Mouse (Mus musculus): ENCODE measurements around the gene Mc1r. TPM values are rescaled to one million over a fixed set of nuclear protein-coding genes. Genes with fewer than 3 reads are reported as not detected.

Gene Mc1r
- polyA plus RNA-seq, 1 experiment from 2014 or later = not detected

DNA sequence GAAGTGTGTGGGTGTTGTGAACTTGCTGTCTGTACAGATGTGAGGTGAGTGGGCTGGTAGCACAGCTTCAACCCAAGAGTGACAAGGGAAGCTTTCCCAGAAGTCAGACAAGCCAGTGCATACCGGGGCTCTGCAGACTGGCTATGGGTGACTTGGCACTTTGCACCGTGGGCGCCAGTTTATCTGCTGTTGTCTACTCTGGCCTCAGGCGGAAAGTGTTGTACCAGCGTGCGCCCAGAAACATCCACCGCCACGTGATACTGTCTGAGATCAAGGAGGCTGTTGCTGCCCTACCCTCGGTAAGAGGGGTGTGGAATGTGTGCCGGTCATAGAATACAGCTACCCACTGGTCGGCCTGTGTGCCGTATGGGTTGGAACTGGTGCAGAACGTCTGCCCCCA is 8.6 kb upstream of the Mc1r start:
- Histone ChIP-seq H3K4me2 (no peak overlapping the region), H3K27me3 (no peaks in the 10 kb centered on the region), H3K27ac (no peak overlapping the region), H3K4me3 (replicated peaks) (no peak overlapping the region), H3K4me1 (no peaks in the 10 kb centered on the region), H3K9me3 (replicated peaks) (no peaks in the 10 kb centered on the region), H3K36me3 (peaks cover 100% of the 10 kb centered on the region), H3K9ac (no peak overlapping the region)
- ATAC-seq (replicated peaks; ENCODE audit: low FRiP score) = no peak
- WGBS = 93% methylated on average over 13 of the region's 13 CpGs

DNA sequence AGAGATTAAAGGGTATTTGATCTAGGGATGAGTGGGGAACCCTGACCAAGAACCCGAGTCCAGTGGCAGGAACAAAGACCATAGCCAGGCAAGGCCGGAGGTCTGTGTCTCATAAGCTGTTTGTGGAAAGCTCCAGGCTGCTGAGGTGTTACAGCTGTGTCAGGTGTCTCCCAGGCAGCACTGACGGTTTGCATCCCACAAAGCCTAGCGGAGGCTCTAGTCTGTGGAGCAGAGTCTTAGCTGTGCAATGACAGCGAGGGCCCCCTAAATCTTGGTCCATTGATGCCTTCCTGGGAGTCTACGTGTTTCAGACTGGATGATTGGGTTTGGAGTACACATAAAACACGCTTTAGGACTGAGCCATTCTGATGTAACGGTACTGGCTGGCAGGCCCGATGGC is 5.0 kb upstream of the Mc1r start:
- H3K27ac ChIP-seq = no peak overlapping the region

GRCm38 (mm10) chr8:123402730-123403326 is 4.1 kb upstream of the Mc1r start:
- 90% methylated on average over 9 of the region's 9 CpGs for WGBS
- no peak overlapping the region for H3K4me3 ChIP-seq (replicated peaks)
- H3K9ac ChIP-seq = no peak overlapping the region
- 0 out of 2 replicates have a peak, but pooled peaks cover 4% of the 10 kb centered on the region for H3K4me1 ChIP-seq
- H3K4me2 ChIP-seq = no peak overlapping the region
- no peaks in the 10 kb centered on the region for H3K9me3 ChIP-seq (replicated peaks)
- H3K27ac ChIP-seq = no peak overlapping the region
- no peak for ATAC-seq (replicated peaks; ENCODE audit: low FRiP score)
- peaks cover 9% of the 10 kb centered on the region for H3K27me3 ChIP-seq
- peaks cover 57% of the 10 kb centered on the region for H3K36me3 ChIP-seq

More for the DNA sequence above, 5.0 kb upstream of the Mc1r start:
- Histone ChIP-seq H3K36me3 (peaks cover 66% of the 10 kb centered on the region), H3K9me3 (replicated peaks) (no peaks in the 10 kb centered on the region), H3K4me1 (0 out of 2 replicates have a peak, but pooled peaks cover 4% of the 10 kb centered on the region), H3K27me3 (peaks cover under 1% of the 10 kb centered on the region; the same call in 1 of the 2 replicates), H3K4me3 (replicated peaks) (no peak overlapping the region), H3K4me2 (no peak overlapping the region), H3K9ac (no peak overlapping the region)
- 86% methylated on average over 9 of the region's 9 CpGs for WGBS
- ATAC-seq (replicated peaks; ENCODE audit: low FRiP score) = no peak

- no peak overlapping the region for H3K4me2 ChIP-seq
- H3K9ac ChIP-seq = no peak overlapping the region
- H3K36me3 ChIP-seq = peaks cover 40% of the 10 kb centered on the region
- H3K4me1 ChIP-seq = peaks cover 10% of the 10 kb centered on the region; the same call in 1 of the 2 replicates
- H3K9me3 ChIP-seq (replicated peaks) = no peaks in the 10 kb centered on the region
- H3K27me3 ChIP-seq = peaks cover 24% of the 10 kb centered on the region
- 27% methylated on average over 8 of the region's 8 CpGs for WGBS
- no peak overlapping the region for H3K27ac ChIP-seq
- H3K4me3 ChIP-seq (replicated peaks) = no peak overlapping the region
- ATAC-seq (replicated peaks; ENCODE audit: low FRiP score) = no peak
Measured at GRCm38 (mm10) chr8:123404521-123404920, 2.4 kb upstream of the Mc1r start.

DNA sequence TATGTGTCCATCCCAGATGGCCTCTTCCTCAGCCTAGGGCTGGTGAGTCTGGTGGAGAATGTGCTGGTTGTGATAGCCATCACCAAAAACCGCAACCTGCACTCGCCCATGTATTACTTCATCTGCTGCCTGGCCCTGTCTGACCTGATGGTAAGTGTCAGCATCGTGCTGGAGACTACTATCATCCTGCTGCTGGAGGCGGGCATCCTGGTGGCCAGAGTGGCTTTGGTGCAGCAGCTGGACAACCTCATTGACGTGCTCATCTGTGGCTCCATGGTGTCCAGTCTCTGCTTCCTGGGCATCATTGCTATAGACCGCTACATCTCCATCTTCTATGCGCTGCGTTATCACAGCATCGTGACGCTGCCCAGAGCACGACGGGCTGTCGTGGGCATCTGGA is 705 bp downstream of the Mc1r start:
- no peaks in the 10 kb centered on the region for H3K9me3 ChIP-seq (replicated peaks)
- 91% methylated on average over 13 of the region's 13 CpGs for WGBS
- no peak for ATAC-seq (replicated peaks; ENCODE audit: low FRiP score)
- H3K9ac ChIP-seq = no peak overlapping the region
- no peak overlapping the region for H3K27ac ChIP-seq
- peaks cover 55% of the 10 kb centered on the region for H3K27me3 ChIP-seq
- peaks cover 10% of the 10 kb centered on the region for H3K36me3 ChIP-seq
- no peak overlapping the region for H3K4me2 ChIP-seq
- H3K4me3 ChIP-seq (replicated peaks) = no peak overlapping the region
- H3K4me1 ChIP-seq = peaks cover 33% of the 10 kb centered on the region

GRCm38 (mm10) chr8:123408586-123409544 is 2.0 kb downstream of the Mc1r start:
- 76% methylated on average over 9 of the region's 9 CpGs for WGBS
- peaks cover 33% of the 10 kb centered on the region for H3K4me1 ChIP-seq
- no peak overlapping the region for H3K9ac ChIP-seq
- H3K9me3 ChIP-seq (replicated peaks) = no peaks in the 10 kb centered on the region
- ATAC-seq (replicated peaks; ENCODE audit: low FRiP score) = no peak
- no peaks in the 10 kb centered on the region for H3K36me3 ChIP-seq
- H3K27ac ChIP-seq = no peak overlapping the region
- peaks cover 68% of the 10 kb centered on the region for H3K27me3 ChIP-seq
- no peak overlapping the region for H3K4me3 ChIP-seq (replicated peaks)
- H3K4me2 ChIP-seq = no peak overlapping the region

- Histone ChIP-seq H3K4me2 (no peak overlapping the region), H3K9ac (no peak overlapping the region), H3K27ac (no peak overlapping the region), H3K9me3 (replicated peaks) (no peaks in the 10 kb centered on the region), H3K27me3 (peaks cover 72% of the 10 kb centered on the region), H3K4me1 (peaks cover 29% of the 10 kb centered on the region), H3K36me3 (no peaks in the 10 kb centered on the region), H3K4me3 (replicated peaks) (no peak overlapping the region)
- WGBS = 62% methylated on average over 8 of the region's 8 CpGs
- ATAC-seq (replicated peaks; ENCODE audit: low FRiP score) = no peak; the same call in 1 of the 2 replicates
Measured at GRCm38 (mm10) chr8:123410049-123410587, 3.2 kb downstream of the Mc1r start.

DNA sequence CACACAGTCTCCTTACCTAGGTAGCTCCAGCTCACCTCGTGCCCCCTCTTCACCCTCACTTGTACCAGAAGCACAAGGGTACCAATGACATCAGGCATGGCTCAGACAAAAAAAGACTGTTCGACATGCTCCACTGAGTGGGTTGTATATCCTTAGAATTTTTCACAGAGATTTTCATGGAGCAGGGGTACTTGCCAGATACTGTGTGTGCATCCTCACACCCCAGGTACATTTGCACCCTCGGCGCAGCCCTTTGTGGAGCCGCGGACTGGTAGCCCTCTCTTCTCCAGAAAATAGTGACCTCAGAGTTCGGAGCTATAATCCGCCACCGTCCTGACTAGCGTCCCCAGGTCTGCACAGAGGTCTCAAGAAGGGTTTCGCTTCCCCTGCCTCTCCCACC is 3.9 kb downstream of the Mc1r start:
- H3K4me2 ChIP-seq = peak overlapping the region; percentile 59
- no peak for ATAC-seq (replicated peaks; ENCODE audit: low FRiP score)
- H3K9ac ChIP-seq = no peak overlapping the region; the same call in 1 of the 2 replicates
- H3K4me1 ChIP-seq = peaks cover 29% of the 10 kb centered on the region
- WGBS = 8% methylated on average over 11 of the region's 11 CpGs
- H3K4me3 ChIP-seq (replicated peaks) = peak overlapping the region; percentile 38
- peaks cover 72% of the 10 kb centered on the region for H3K27me3 ChIP-seq
- no peaks in the 10 kb centered on the region for H3K36me3 ChIP-seq
- no peaks in the 10 kb centered on the region for H3K9me3 ChIP-seq (replicated peaks)
- H3K27ac ChIP-seq = no peak overlapping the region

DNA sequence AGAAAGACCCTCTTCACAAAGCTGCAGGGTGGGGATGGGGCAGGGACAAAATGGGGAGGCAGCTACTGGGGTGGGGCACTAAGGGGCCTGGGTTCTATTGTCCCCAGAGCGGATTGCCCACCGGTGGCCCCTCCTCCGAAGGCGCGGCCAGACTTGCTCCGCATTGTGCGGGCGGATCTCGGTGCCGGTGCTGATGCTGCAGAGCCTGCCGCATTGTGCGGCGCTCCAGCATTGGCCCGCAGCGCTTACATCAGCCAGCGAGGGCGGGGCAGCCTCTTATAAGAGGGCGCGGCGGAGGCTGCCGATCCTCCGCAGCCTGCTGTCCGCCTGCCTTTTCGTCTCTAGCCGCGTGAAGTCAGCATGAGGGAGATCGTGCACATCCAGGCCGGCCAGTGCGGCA is 4.3 kb downstream of the Mc1r start, which contains the start of gene Tubb3:
Gene Tubb3, plus strand, starts transcription at position 179 of the 400 bp plus-strand sequence.
- Histone ChIP-seq H3K9me3 (replicated peaks) (no peaks in the 10 kb centered on the region), H3K4me2 (peak within 1 kb of the TSS; percentile 59), H3K36me3 (no peaks in the 10 kb centered on the region), H3K4me3 (replicated peaks) (peak within 1 kb of the TSS; percentile 38), H3K27ac (no peak within 1 kb of the TSS), H3K27me3 (peaks cover 72% of the 10 kb centered on the region), H3K4me1 (peaks cover 29% of the 10 kb centered on the region), H3K9ac (no peak within 1 kb of the TSS; the same call in 1 of the 2 replicates)
- under 1% methylated on average over 29 of the region's 29 CpGs for WGBS
- peak; percentile 75; the same call in 1 of the 2 replicates for ATAC-seq (replicated peaks; ENCODE audit: low FRiP score)

DNA sequence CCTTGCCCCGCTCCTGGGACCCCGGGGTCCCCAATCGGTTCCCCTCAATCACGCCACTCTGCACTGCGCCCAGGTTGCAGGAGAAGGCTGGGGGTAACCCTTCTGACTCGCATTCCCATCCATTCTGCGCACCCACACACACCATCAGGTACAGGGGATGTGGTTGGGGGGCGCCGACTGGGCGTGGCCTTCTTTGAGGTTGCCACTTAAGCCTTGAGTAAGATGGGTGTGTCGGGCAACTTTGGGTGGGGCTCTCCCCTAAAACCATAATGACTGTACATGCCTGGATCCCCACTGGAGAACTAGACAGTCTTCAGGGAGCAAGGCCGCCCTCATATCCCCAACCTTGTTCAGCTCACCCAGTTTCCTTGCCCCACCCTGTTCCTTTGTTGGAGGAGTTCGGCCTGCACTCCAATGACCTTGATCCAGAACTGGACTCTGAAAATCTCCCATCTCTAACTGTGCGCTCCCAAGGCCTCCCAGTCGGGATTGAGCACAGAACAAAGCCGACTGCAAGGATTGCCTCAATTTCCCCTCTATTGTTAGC is 4.9 kb downstream of the Mc1r start:
- Histone ChIP-seq H3K27ac (no peak overlapping the region), H3K9me3 (replicated peaks) (no peaks in the 10 kb centered on the region), H3K9ac (no peak overlapping the region), H3K4me2 (peak overlapping the region; percentile 59), H3K36me3 (no peaks in the 10 kb centered on the region), H3K4me3 (replicated peaks) (peak overlapping the region; percentile 38), H3K4me1 (peaks cover 29% of the 10 kb centered on the region), H3K27me3 (peaks cover 72% of the 10 kb centered on the region)
- no peak for ATAC-seq (replicated peaks; ENCODE audit: low FRiP score)
- 6% methylated on average over 16 of the region's 16 CpGs for WGBS

- no peak for ATAC-seq (replicated peaks; ENCODE audit: low FRiP score)
- Histone ChIP-seq H3K4me1 (peaks cover 29% of the 10 kb centered on the region), H3K27me3 (peaks cover 64% of the 10 kb centered on the region), H3K27ac (no peak overlapping the region), H3K4me2 (no peak overlapping the region), H3K9ac (no peak overlapping the region), H3K36me3 (no peaks in the 10 kb centered on the region), H3K9me3 (replicated peaks) (no peaks in the 10 kb centered on the region), H3K4me3 (replicated peaks) (no peak overlapping the region)
- 2% methylated on average over 12 of the region's 12 CpGs for WGBS
Measured at GRCm38 (mm10) chr8:123412560-123413170, 5.8 kb downstream of the Mc1r start.

Measured in kidney, embryonic 15.5 days (tissue).